Mouse (Mus musculus) MEL (cell line): ENCODE data around the gene Usp42. TPM values are rescaled to one million over a fixed set of nuclear protein-coding genes. Genes with fewer than 3 reads are reported as not detected.

Experiments
- DNase-seq: peaks from one replicate; pipeline ENCODE4 v3.0.0; 2011; ENCODE audit warnings: low read depth, low spot score
- H3K27ac ChIP-seq: 2 replicates; pipeline ENCODE4 v1.5.1; 2012; ENCODE audit warnings: low read depth, mild to moderate bottlenecking, control low read depth, low read length, moderate library complexity; ENCODE audit not compliant: control insufficient read depth
- H3K27me3 ChIP-seq, 2 experiments: fragments of 150-350 bp in 1 of 2; sonication (generic) in 1 of 2; 2 replicates each; pipeline ENCODE4 v1.6.1; 2012; ENCODE audit warnings: low read length in 2 of 2, mild to moderate bottlenecking in 2 of 2, improper control_type of control experiment in 1 of 2, moderate library complexity in 1 of 2; ENCODE audit not compliant: insufficient read depth in 2 of 2, control insufficient read depth in 1 of 2
- H3K36me3 ChIP-seq, 2 experiments: 2 replicates each; pipeline ENCODE4 v1.6.1; 2012 to 2014; ENCODE audit warnings: low read length in 2 of 2, improper control_type of control experiment in 1 of 2, inconsistent platforms in 1 of 2, mild to moderate bottlenecking in 1 of 2; ENCODE audit not compliant: insufficient read depth in 2 of 2, control insufficient read depth in 1 of 2
- H3K4me1 ChIP-seq, 2 experiments: fragments of 150-350 bp in 1 of 2; sonication (generic) in 1 of 2; 2 replicates each; pipeline ENCODE4 v1.6.1; 2012; ENCODE audit warnings: low read length in 2 of 2, improper control_type of control experiment in 1 of 2, mild to moderate bottlenecking in 1 of 2; ENCODE audit not compliant: insufficient read depth in 2 of 2, control insufficient read depth in 1 of 2
- H3K4me3 ChIP-seq, 2 experiments: fragments of 150-350 bp in 1 of 2; sonication (generic) in 1 of 2; 2 replicates each; pipeline ENCODE4 v1.5.1; 2012; ENCODE audit warnings: low read depth in 2 of 2, low read length in 2 of 2, mild to moderate bottlenecking in 2 of 2, moderate library complexity in 2 of 2, control low read depth in 1 of 2, improper control_type of control experiment in 1 of 2; ENCODE audit not compliant: control insufficient read depth in 1 of 2, insufficient read depth in 1 of 2
- H3K79me2 ChIP-seq: 2 replicates; pipeline ENCODE4 v1.6.1; 2012; ENCODE audit warnings: mild to moderate bottlenecking, low read length, moderate library complexity; ENCODE audit not compliant: control insufficient read depth, poor library complexity, insufficient read depth
- H3K9ac ChIP-seq: 2 replicates; pipeline ENCODE4 v1.6.1; 2012; ENCODE audit warnings: low read depth, mild to moderate bottlenecking, control low read depth, low read length, moderate library complexity; ENCODE audit not compliant: control insufficient read depth, poor library complexity, severe bottlenecking
- H3K9me3 ChIP-seq: fragments of 150-350 bp; sonication (generic); replicated peaks from 2 replicates; pipeline ENCODE4 v1.6.1; 2012; ENCODE audit warnings: mild to moderate bottlenecking, low read length, improper control_type of control experiment, moderate library complexity; ENCODE audit not compliant: insufficient read depth
- BHLHE40 ChIP-seq: IDR thresholded peaks from 2 replicates; pipeline ENCODE4 v1.6.1; 2012; ENCODE audit warnings: low read depth, mild to moderate bottlenecking, inconsistent platforms, low read length, improper control_type of control experiment, borderline replicate concordance
- CTCF ChIP-seq, 3 experiments: IDR thresholded peaks in 2 of 3; conservative IDR thresholded peaks in 1 of 3; 2 replicates each; pipeline ENCODE4 v1.5.1; 2011 to 2012; ENCODE audit warnings: low read length in 3 of 3, low read depth in 2 of 3, mild to moderate bottlenecking in 2 of 3, improper control_type of control experiment in 1 of 3, inconsistent platforms in 1 of 3, mixed read lengths in 1 of 3, moderate library complexity in 1 of 3; ENCODE audit not compliant: control insufficient read depth in 1 of 3, insufficient read depth in 1 of 3, poor library complexity in 1 of 3, severe bottlenecking in 1 of 3
- E2F4 ChIP-seq: IDR thresholded peaks from 2 replicates; pipeline ENCODE4 v1.6.1; 2011; ENCODE audit warnings: low read depth, low read length, improper control_type of control experiment, borderline replicate concordance
- GATA1 ChIP-seq: IDR thresholded peaks from 2 replicates; pipeline ENCODE4 v1.6.1; 2011; ENCODE audit warnings: low read depth, low read length, improper control_type of control experiment
- MAFK ChIP-seq: IDR thresholded peaks from 2 replicates; pipeline ENCODE4 v1.6.1; 2011; ENCODE audit warnings: low read depth, mild to moderate bottlenecking, low read length, improper control_type of control experiment, borderline replicate concordance
- MYC ChIP-seq: IDR thresholded peaks from 2 replicates; pipeline ENCODE4 v1.6.1; 2011; ENCODE audit warnings: low read depth, mild to moderate bottlenecking, low read length, improper control_type of control experiment, moderate library complexity
- NELFE ChIP-seq: IDR thresholded peaks from 2 replicates; pipeline ENCODE4 v1.6.1; 2011; ENCODE audit warnings: low read depth, low read length, improper control_type of control experiment
- NRF1 ChIP-seq: IDR thresholded peaks from 2 replicates; pipeline ENCODE4 v1.6.1; 2014; ENCODE audit warnings: low read depth, mild to moderate bottlenecking, inconsistent platforms, low read length, improper control_type of control experiment, moderate library complexity; ENCODE audit not compliant: poor library complexity, insufficient read depth, severe bottlenecking
- POLR2AphosphoS5 ChIP-seq: IDR thresholded peaks from 2 replicates; pipeline ENCODE4 v1.6.1; 2012; ENCODE audit warnings: low read depth, borderline replicate concordance, mild to moderate bottlenecking, inconsistent platforms, low read length, moderate library complexity, mixed read lengths
- RAD21 ChIP-seq: IDR thresholded peaks from 2 replicates; pipeline ENCODE4 v1.6.1; 2011; ENCODE audit warnings: mild to moderate bottlenecking, low read depth, low read length, improper control_type of control experiment
- UBTF ChIP-seq: IDR thresholded peaks from 2 replicates; pipeline ENCODE4 v1.6.1; 2012; ENCODE audit warnings: low read depth, mild to moderate bottlenecking, inconsistent platforms, low read length, improper control_type of control experiment, moderate library complexity, borderline replicate concordance; ENCODE audit not compliant: insufficient read depth
- USF1 ChIP-seq: IDR thresholded peaks from 2 replicates; pipeline ENCODE4 v1.6.1; 2014; ENCODE audit warnings: low read depth, mild to moderate bottlenecking, inconsistent platforms, low read length, improper control_type of control experiment, moderate library complexity
- USF2 ChIP-seq, 2 experiments: IDR thresholded peaks; 2 replicates each; pipeline ENCODE4 v1.6.1; 2011 to 2012; ENCODE audit warnings: improper control_type of control experiment in 2 of 2, low read length in 2 of 2, borderline replicate concordance in 1 of 2, inconsistent platforms in 1 of 2, low read depth in 1 of 2, mild to moderate bottlenecking in 1 of 2; ENCODE audit not compliant: insufficient read depth in 1 of 2
- ZC3H11A ChIP-seq: IDR thresholded peaks from 2 replicates; pipeline ENCODE4 v1.6.1; 2012; ENCODE audit warnings: low read depth, mild to moderate bottlenecking, inconsistent platforms, low read length, improper control_type of control experiment
- polyA plus RNA-seq, 2 experiments: library from polyadenylated mRNA; stranded (reverse) in 1 of 2; unstranded in 1 of 2; fragments of >175 nt in 1 of 2; fragments of >200 nt in 1 of 2; gene quantifications; 2 replicates each; pipeline versions ENCODE4 v1.2.1 to v1.2.4; 2012; ENCODE audit warnings: low replicate concordance in 2 of 2, low read depth in 1 of 2; ENCODE audit not compliant: insufficient read length in 2 of 2, insufficient read depth in 1 of 2, missing spikeins in 1 of 2
- total RNA-seq: library from RNA; depleted of rRNA; stranded (reverse); fragments of 300-350 nt; gene quantifications from 2 replicates; pipeline ENCODE4 v1.2.3, GENCODE M21; 2012

Gene Usp42
- total and polyA plus RNA-seq, 3 experiments = 8.1 to 18.6 TPM; not detected in 1

DNA sequence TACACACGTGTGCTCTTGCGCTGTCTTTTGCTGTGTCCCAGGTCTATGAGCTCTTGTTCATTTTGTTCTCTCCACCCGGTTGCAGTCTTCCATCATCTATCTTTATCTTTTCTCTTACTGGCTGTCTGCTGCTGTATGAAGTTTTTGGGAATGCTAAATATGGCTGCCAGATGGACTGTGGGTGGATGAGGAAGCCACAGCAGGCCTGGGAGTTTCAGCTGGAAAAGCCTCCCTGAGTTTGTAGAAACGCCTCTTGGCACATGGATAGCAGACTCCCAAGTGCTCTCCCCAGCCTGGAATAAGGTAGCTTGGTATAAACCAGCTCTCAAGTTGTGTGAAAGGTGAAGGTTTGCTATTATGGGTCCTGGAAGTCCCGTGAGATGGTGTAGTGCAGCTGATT lies 41.2 kb downstream of the Usp42 start:
- H3K9ac ChIP-seq = no peak overlapping the region
- no peaks in the 10 kb centered on the region for H3K4me1 ChIP-seq
- no peak overlapping the region for H3K4me3 ChIP-seq
- TF ChIP-seq ZC3H11A (no peak), BHLHE40 (no peak), USF1 (no peak), MAFK (no peak), E2F4 (no peak), NRF1 (no peak)
- TF ChIP-seq, all 39 proteins: peak for 0
- Histone ChIP-seq H3K36me3 (peaks cover 0 to 6% of the 10 kb centered on the region in 2 experiments; a peak in 2 of 4 replicates), H3K79me2 (no peaks in the 10 kb centered on the region), H3K27ac (no peak overlapping the region), H3K9me3 (no peaks in the 10 kb centered on the region), H3K27me3 (no peaks in the 10 kb centered on the region)
- DNase-seq = no peak

DNA sequence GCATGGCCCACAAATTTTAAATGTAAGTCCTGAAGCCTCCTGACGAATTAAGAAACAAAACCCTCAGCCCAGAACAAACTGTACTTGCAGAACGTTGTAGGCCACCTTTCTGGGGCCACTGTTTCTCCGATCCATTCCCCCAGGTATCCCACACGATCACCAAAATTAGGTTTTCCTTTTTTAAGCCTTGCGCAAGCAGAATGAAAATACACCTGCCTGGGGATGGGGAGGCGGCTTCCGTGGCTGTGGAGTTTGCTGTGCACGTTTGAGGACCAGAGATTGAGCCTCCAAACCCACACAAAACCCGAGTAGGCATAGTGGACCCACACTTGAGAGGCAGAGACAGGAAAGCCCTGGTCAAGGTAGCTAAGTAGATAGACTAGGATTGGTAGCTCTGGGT lies 41.7 kb downstream of the Usp42 start:
- Histone ChIP-seq H3K79me2 (no peaks in the 10 kb centered on the region), H3K4me3 (no peak overlapping the region), H3K27ac (no peak overlapping the region), H3K36me3 (peaks cover 0 to 6% of the 10 kb centered on the region in 2 experiments; a peak in 2 of 4 replicates), H3K27me3 (no peaks in the 10 kb centered on the region), H3K4me1 (no peaks in the 10 kb centered on the region), H3K9ac (no peak overlapping the region), H3K9me3 (no peaks in the 10 kb centered on the region)
- DNase-seq = no peak
- TF ChIP-seq MYC = no peak
- no peak for TF ChIP-seq RAD21
- no peak for TF ChIP-seq UBTF
- TF ChIP-seq, all 39 proteins: peak for 0

DNA sequence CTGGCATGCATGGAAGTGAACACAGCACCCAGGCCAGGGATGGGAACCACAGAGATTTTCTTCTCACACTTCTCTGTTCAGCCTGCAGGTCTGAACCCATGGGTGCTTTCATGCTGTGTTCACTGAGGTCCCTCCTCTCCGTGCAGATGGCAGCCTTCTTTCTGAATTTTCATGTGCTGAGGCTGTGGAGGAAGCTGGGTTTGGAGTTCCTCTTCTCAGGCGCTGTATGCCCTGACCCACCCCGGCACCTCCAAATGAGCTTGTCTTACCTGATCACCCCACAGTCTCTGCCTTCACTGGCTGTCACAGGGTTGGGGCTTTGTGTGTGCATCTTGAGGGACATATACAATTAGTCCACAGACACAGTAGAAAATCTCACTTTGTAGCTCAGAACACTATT lies 44.5 kb downstream of the Usp42 start:
- Histone ChIP-seq H3K27ac (no peak overlapping the region), H3K36me3 (peaks cover 0 to 8% of the 10 kb centered on the region in 2 experiments; a peak in 2 of 4 replicates), H3K4me3 (no peak overlapping the region), H3K27me3 (no peaks in the 10 kb centered on the region), H3K9ac (no peak overlapping the region), H3K9me3 (no peaks in the 10 kb centered on the region), H3K4me1 (no peaks in the 10 kb centered on the region; a peak in 1 of 4 replicates), H3K79me2 (no peaks in the 10 kb centered on the region)
- no peak for DNase-seq
- TF ChIP-seq NELFE (no peak), MYC (no peak), USF2 (IDR thresholded peaks at IDR 0.05; ENCODE audit: borderline replicate concordance in 1 of 2, insufficient read depth in 1 of 2, low read depth in 1 of 2, low read length in 2 of 2) (no peak), GATA1 (no peak), CTCF (IDR thresholded peaks at IDR 0.05 in 2 of 3, conservative IDR thresholded peaks at IDR 0.05 in 1 of 3; ENCODE audit: control insufficient read depth in 1 of 3, insufficient read depth in 1 of 3, low read depth in 2 of 3, low read length in 3 of 3, poor library complexity in 1 of 3, severe bottlenecking in 1 of 3) (no peak), POLR2AphosphoS5 (no peak)
